Mouse (Mus musculus) spleen, adult 2 months (tissue): ENCODE measurements at regions not wholly inside any gene's neighbourhood (a gene's known extent, or its start where the extent isn't known, plus 50 kb on each side); places are given as distances from the start of the nearest gene placed in this dataset.

Experiments
- CTCF ChIP-seq: fragments of 200-500 bp; IDR thresholded peaks from 2 replicates; pipeline ENCODE4 v1.5.1; 2011; ENCODE audit warnings: mild to moderate bottlenecking, inconsistent platforms; ENCODE audit not compliant: insufficient read depth, insufficient read length, insufficient replicate concordance; ENCODE audit errors: extremely low read depth
- POLR2A ChIP-seq: fragments of 200-500 bp; IDR thresholded peaks from 2 replicates; pipeline ENCODE4 v1.6.1; 2011; ENCODE audit warnings: low read depth, low read length, inconsistent platforms

DNA sequence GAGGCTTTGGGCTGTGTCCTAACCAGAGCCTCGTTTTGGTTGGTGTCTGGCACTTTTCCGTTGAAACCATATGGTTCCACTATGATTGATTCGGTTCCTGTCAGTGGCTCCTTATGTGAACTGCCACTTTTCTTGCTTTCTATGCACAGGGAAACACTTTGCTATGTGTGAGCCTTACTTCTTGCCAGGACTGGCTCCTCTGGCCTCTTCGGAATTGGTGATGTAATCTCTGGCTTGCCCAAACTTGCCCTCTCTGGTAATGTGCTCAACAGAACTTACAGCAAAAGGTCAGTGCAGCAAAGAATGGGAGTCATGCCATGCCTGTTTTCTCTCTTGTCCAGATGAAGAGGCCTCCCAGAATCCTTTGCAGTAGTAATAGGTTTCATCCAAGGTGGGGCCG is 91.3 kb upstream of the Ppp2r3a start:
- TF ChIP-seq POLR2A (no peak), CTCF (no peak)
